Mouse (Mus musculus) forebrain, embryonic 16.5 days (tissue): Measurements from ENCODE around the gene Atg10. TPM values are rescaled to one million over a fixed set of nuclear protein-coding genes. Genes with fewer than 3 reads are reported as not detected.

ENCODE experiments used
- ATAC-seq: fragments of 200-750 bp; cut with Nextera tagmentation; 2 replicates; pipeline ENCODE4 v1.8.0; 2017; ENCODE audit warnings: mild to moderate bottlenecking, moderate library complexity
- H3K27ac ChIP-seq: fragments of 300-500 bp; sonication (generic); 2 replicates; pipeline ENCODE4 v1.5.1; 2014; ENCODE audit warnings: low read length, control low read depth
- H3K27me3 ChIP-seq: fragments of 300-500 bp; sonication (generic); replicated peaks from 2 replicates; pipeline ENCODE4 v1.6.1; 2014; ENCODE audit warnings: low read length; ENCODE audit not compliant: control insufficient read depth, insufficient read depth
- H3K36me3 ChIP-seq: fragments of 300-500 bp; sonication (generic); 2 replicates; pipeline ENCODE4 v1.6.1; 2014; ENCODE audit not compliant: control insufficient read depth, insufficient read depth
- H3K4me1 ChIP-seq: fragments of 300-500 bp; sonication (generic); replicated peaks from 2 replicates; pipeline ENCODE4 v1.6.1; 2014; ENCODE audit warnings: low read length; ENCODE audit not compliant: control insufficient read depth, insufficient read depth
- H3K4me2 ChIP-seq: fragments of 300-500 bp; sonication (generic); 2 replicates; pipeline ENCODE4 v1.6.1; 2014; ENCODE audit warnings: mild to moderate bottlenecking, low read length, control low read depth
- H3K4me3 ChIP-seq: fragments of 300-500 bp; sonication (generic); replicated peaks from 2 replicates; pipeline ENCODE4 v1.5.1; 2014; ENCODE audit warnings: mild to moderate bottlenecking, low read length, control low read depth
- H3K9ac ChIP-seq: fragments of 300-500 bp; sonication (generic); replicated peaks from 2 replicates; pipeline ENCODE4 v1.6.1; 2014; ENCODE audit warnings: low read depth, low read length, control low read depth
- H3K9me3 ChIP-seq: fragments of 300-500 bp; sonication (generic); 2 replicates; pipeline ENCODE4 v1.6.1; 2016; ENCODE audit warnings: low read length; ENCODE audit not compliant: control insufficient read depth
- WGBS: fragments of 180-500 bp; shearing (Covaris S2); extraction: QIAGEN DNeasy Blood & Tissue Kit; methylation state at CpG from one replicate; pipeline ENCODE4 v1.1.7; 2014; 5-methylcytosine and 5-hydroxymethylcytosine counted together
- polyA plus RNA-seq: library from polyadenylated mRNA; unstranded; fragments of >200 nt; fragmentation: Nextera tagmentation; extraction: Ambion mirVana; gene quantifications from 2 replicates; pipeline ENCODE4 v1.2.1, GENCODE M21; 2015

Gene Atg10
- polyA plus RNA-seq, 1 experiment from 2014 or later: 14.0 TPM

DNA sequence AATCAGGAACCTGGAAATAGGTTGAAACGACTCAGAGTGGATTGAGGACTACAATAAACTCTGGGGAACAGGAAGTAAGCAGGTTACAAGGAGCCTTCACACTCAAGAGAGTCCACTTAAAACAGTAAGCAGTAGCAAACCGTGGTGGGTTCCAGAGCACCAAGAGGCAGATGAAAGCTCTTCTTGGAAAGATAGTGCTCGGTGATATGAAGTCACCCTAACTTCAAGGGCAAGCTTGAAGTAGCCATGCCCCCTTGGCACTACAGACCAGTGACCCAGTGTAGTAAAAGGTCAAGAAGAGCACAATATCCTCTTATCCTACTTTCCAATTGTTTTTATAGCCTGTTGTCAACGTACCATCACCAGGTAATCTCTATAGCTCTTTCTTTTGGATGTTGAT, 2.1 kb downstream of the Atg10 start:
- no peaks in the 10 kb centered on the region for H3K27me3 ChIP-seq
- H3K27ac ChIP-seq: no peak overlapping the region
- H3K36me3 ChIP-seq: no peaks in the 10 kb centered on the region
- no peak overlapping the region for H3K9ac ChIP-seq
- no peaks in the 10 kb centered on the region for H3K9me3 ChIP-seq
- H3K4me1 ChIP-seq: peaks cover 8% of the 10 kb centered on the region
- WGBS: 88% methylated on average over 4 of the region's 4 CpGs
- H3K4me3 ChIP-seq: no peak overlapping the region
- ATAC-seq: no peak
- H3K4me2 ChIP-seq: no peak overlapping the region

DNA sequence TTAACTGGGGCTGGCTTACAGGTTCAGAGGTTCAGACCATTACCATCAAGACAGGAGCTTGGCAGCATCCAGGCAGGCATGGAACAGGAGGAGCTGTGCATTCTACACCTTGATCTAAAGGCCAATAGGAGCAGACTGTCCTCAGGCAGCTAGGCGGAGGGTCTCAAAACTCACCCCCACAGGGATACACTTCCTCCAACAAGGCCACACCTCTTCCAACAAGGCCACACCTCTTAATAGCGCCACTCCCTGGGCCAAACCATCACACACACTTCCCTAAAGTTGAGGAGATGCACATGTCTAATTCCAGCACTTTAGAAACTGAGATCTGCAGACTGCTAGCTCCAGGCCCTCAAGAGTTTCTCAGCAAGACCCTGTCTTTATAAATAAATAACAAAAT, 6.1 kb downstream of the Atg10 start:
- WGBS: 92% methylated on average over 2 of the region's 2 CpGs
- Histone ChIP-seq H3K27ac (no peak overlapping the region), H3K36me3 (no peaks in the 10 kb centered on the region), H3K4me2 (no peak overlapping the region), H3K27me3 (no peaks in the 10 kb centered on the region), H3K9me3 (no peaks in the 10 kb centered on the region), H3K4me1 (no peaks in the 10 kb centered on the region), H3K4me3 (no peak overlapping the region), H3K9ac (no peak overlapping the region)
- ATAC-seq: 0 out of 2 replicates have a peak, but pooled peaks have one; percentile 20

DNA sequence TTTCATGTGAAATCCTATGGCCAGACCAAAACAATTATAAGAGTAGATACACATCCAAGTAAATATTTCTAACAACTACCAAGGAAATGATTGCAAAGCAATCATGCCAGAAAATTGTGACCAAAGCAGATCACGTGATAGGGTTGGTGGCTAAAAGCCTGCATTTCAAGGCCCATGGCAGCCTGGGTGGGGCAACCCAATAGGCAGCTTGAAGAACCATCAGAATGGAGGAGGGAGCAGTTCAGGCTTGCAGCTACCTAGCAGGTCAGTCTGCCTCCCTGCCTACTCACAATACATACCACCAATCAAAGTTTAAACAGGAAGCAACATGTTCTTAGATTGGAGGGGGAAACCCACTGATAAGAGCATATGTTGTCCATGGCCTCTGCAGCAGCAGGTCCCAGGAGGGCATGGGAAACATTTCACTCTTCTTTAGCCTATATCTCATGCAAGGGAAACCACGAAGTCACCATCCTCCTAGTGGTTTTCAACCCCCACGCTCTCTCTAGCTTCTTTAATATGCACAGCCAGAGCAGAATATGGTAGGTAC, 7.0 kb downstream of the Atg10 start:
- Histone ChIP-seq H3K9ac (no peak overlapping the region), H3K4me2 (no peak overlapping the region), H3K4me3 (no peak overlapping the region), H3K27ac (no peak overlapping the region), H3K9me3 (no peaks in the 10 kb centered on the region), H3K27me3 (no peaks in the 10 kb centered on the region), H3K36me3 (no peaks in the 10 kb centered on the region), H3K4me1 (no peaks in the 10 kb centered on the region)
- WGBS: 90% methylated on average over 3 of the region's 3 CpGs
- ATAC-seq: no peak

DNA sequence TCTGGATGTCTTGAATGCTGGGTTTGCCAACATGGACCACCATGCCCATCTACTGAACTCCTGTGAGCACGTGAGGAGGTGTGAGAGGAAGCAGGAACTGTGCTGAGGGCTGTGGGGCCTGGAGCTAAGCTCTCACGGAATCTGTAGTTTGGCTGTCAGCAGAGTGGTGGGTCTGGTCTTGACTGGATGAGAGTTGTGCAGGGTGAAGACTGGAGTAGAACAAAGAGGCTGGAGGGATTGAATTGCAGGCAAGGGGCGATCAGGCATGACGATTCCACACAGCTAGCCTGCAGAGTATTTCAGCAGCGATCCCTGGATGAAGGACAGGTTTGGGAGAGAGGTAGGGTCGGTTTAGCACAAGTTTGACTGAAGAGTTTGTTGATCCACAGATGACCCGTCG, 10.8 kb downstream of the Atg10 start:
- Histone ChIP-seq H3K4me1 (no peaks in the 10 kb centered on the region), H3K36me3 (no peaks in the 10 kb centered on the region), H3K27ac (no peak overlapping the region), H3K27me3 (no peaks in the 10 kb centered on the region), H3K4me3 (no peak overlapping the region), H3K9me3 (no peaks in the 10 kb centered on the region), H3K9ac (no peak overlapping the region), H3K4me2 (no peak overlapping the region)
- 81% methylated on average over 8 of the region's 8 CpGs for WGBS
- ATAC-seq: no peak

DNA sequence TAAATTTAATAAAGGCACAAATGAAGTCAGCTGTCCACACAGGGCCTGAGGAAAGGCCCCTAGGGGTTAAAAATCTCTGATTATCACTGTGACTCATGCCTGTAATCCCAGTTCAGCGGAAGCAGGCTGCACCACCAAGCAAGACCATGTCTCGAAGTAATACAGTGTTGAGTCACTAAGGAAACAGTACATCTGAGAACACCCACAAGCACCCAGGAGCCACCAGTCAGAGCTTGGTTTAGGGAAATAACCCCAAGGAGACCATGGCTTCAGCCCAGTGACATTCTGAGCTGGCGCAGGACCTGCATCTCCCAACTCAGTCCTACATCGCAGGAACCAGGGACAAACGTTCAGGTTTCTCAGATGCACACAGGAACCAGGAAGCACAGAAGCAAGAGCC, 17.5 kb downstream of the Atg10 start:
- Histone ChIP-seq H3K27me3 (no peaks in the 10 kb centered on the region), H3K9me3 (no peaks in the 10 kb centered on the region), H3K36me3 (no peaks in the 10 kb centered on the region), H3K4me1 (no peaks in the 10 kb centered on the region), H3K9ac (no peak overlapping the region), H3K27ac (no peak overlapping the region), H3K4me3 (no peak overlapping the region), H3K4me2 (no peak overlapping the region)
- no peak for ATAC-seq
- 89% methylated on average over 5 of the region's 5 CpGs for WGBS

DNA sequence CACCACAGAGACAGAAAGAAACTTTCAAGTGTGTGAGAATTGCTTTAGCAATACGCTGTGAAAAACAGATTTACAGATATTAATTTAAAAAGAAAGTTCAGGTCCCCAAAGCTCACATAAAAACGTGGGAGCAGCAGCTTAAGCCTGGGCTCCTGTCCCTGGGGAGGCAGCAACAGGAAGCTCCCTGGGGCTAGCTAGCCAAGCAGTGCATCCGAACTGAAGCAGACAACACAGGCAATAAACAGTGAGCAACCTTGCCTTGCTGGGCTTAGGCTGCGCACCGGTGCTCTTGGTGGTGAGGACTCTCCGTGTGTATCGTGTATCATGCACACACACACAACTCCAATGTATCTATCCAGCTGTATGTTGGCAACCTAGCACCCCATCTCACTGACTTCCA, 21.2 kb downstream of the Atg10 start:
- H3K36me3 ChIP-seq: no peaks in the 10 kb centered on the region
- ATAC-seq: no peak
- no peak overlapping the region for H3K4me2 ChIP-seq
- no peak overlapping the region for H3K27ac ChIP-seq
- no peaks in the 10 kb centered on the region for H3K27me3 ChIP-seq
- H3K4me3 ChIP-seq: no peak overlapping the region
- WGBS: 75% methylated on average over 7 of the region's 7 CpGs
- H3K4me1 ChIP-seq: no peaks in the 10 kb centered on the region
- H3K9me3 ChIP-seq: no peaks in the 10 kb centered on the region
- H3K9ac ChIP-seq: no peak overlapping the region

DNA sequence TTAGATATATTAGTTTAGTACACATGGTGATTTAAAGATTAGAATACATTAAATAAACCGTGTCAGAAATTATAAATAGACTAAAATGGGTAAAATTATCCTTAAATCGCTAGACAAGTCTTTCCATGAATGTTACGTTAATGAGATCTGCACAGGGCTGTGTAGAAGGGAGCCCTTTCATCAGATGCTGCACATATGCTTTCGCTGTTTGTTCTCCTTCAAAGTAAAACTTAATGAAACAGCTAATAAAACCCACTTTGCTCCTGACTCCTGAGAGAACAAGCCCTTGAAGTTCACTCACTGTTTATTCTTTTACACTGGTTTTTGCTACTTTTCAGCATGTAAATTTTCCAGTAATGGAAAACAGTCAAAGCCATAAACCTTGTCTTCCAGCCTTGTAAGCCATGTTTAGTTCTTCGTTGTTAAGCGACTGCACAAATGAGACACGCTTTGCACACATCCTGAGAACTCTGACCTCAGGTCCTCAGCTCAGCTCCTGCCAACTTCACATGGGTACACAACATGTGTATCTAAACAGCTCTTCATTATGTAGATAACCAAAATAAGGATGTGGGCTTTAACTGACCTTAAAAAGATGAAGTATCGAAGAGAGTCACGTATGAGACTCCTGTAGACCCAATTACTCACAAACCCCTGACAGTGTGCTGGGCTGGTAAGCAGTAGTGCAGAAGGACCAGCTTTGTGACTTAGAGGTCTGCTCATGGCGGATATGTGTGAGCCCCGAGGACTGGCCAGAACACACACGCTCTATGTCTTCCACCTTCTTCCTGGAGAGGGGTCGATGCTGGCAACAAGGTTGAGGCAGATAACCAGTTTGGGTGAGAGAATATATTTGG, 36.2 kb downstream of the Atg10 start:
- Histone ChIP-seq H3K4me3 (no peak overlapping the region), H3K9me3 (no peaks in the 10 kb centered on the region), H3K27ac (no peak overlapping the region), H3K9ac (no peak overlapping the region), H3K4me1 (no peaks in the 10 kb centered on the region), H3K27me3 (no peaks in the 10 kb centered on the region), H3K36me3 (no peaks in the 10 kb centered on the region), H3K4me2 (no peak overlapping the region)
- WGBS: 83% methylated on average over 13 of the region's 13 CpGs
- ATAC-seq: no peak

DNA sequence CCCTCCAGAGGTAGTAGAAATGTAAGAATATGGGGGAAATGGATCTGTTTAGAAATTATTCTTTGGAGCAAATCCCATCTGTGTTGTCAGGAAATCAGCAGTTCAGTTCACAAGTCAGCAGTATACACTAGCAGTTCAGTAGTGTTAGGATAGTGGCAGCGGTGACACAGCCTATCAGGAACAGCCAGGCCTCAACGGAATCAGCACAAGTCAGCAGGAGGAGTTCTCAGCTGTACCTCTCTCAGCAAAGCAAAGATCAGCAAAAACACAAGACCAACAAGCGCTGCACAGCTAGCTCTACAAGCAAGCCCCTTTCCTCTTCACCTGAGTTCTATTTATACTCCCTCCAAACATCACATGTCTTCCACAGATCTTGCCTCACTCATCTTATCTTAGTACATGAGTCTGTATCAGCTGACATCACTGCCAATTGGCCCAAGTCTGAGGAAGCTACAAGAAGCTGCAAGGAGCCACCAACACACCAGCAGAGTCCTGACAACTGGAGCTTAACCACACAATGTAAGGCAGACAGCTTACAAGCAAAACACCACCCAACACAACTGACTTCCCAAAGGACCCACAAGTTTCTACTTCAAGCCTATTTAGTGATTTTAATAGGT, 38.4 kb downstream of the Atg10 start:
- H3K9me3 ChIP-seq: no peaks in the 10 kb centered on the region
- 85% methylated on average over 3 of the region's 3 CpGs for WGBS
- no peak for ATAC-seq
- no peaks in the 10 kb centered on the region for H3K4me1 ChIP-seq
- no peak overlapping the region for H3K4me3 ChIP-seq
- no peak overlapping the region for H3K27ac ChIP-seq
- no peaks in the 10 kb centered on the region for H3K27me3 ChIP-seq
- no peaks in the 10 kb centered on the region for H3K36me3 ChIP-seq
- no peak overlapping the region for H3K4me2 ChIP-seq
- H3K9ac ChIP-seq: no peak overlapping the region

DNA sequence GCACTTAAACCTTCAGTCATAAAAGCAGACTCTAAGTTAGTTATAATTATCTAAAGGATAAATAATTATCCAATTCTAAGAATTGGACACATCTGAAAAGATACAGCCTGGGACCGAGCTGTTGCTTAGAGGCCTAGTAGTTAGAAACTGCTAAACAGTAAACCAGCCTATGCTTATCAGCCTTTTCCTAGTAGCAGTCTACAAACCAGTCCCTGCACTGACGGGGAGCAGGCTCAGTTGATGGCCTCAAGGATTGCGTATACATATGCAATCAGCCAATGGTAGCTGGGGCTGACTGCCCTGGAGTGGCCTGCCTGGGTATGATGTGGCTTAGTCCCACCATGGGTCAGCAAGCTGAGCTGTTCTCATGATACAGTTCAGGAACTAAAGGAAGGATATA, 39.5 kb downstream of the Atg10 start:
- Histone ChIP-seq H3K4me2 (no peak overlapping the region), H3K9me3 (no peaks in the 10 kb centered on the region), H3K27ac (no peak overlapping the region), H3K27me3 (no peaks in the 10 kb centered on the region), H3K36me3 (no peaks in the 10 kb centered on the region), H3K4me3 (no peak overlapping the region), H3K4me1 (peaks cover 11% of the 10 kb centered on the region), H3K9ac (no peak overlapping the region)
- WGBS: 82% methylated on average over 3 of the region's 3 CpGs
- ATAC-seq: no peak
